Comparison of ENCODE assay signal across 8 mouse cellular contexts in genomic region chr5:111891261-111891693, GRCm38 (mm10).
A peak's percentile ranks its signal among the peaks of the same experiment; 100 is the strongest.
DNase-seq lines count a peak whose midpoint lies in the region; ATAC-seq and TF ChIP-seq lines count a peak whose summit lies in the region.

No protein-coding gene starts in this region.

- H3K9ac ChIP-seq in liver, embryonic 11.5 days (ENCODE audit: low read depth, low read length) = no peak overlapping the region
- H3K9ac ChIP-seq in kidney, postnatal 0 days (ENCODE audit: low read depth, low read length) = no peak overlapping the region

- no peak overlapping the region for H3K4me2 ChIP-seq in liver, embryonic 11.5 days
- H3K4me2 ChIP-seq in kidney, postnatal 0 days (ENCODE audit: low read length) = no peak overlapping the region

- H3K27me3 ChIP-seq in liver, embryonic 11.5 days (replicated peaks; ENCODE audit: control insufficient read depth, insufficient read depth, low read length) = no peaks in the 10 kb centered on the region
- peaks cover 13% of the 10 kb centered on the region; the same call in 1 of the 2 replicates for H3K27me3 ChIP-seq in kidney, postnatal 0 days (ENCODE audit: insufficient read depth, low read length)

- no peak for DNase-seq in liver, embryonic 11.5 days (ENCODE audit: low spot score)
- DNase-seq in liver = no peak
- peak; percentile 75 for DNase-seq in gastrocnemius, adult 2 months
- DNase-seq in kidney, postnatal 0 days (ENCODE audit: low spot score) = peak; percentile 44
- peak; percentile 76 for DNase-seq in skeletal muscle tissue, adult 2 months (ENCODE audit: low read depth, low spot score)
- no peak for DNase-seq in right cerebral cortex, postnatal 25 days
- DNase-seq in adrenal gland, adult (ENCODE audit: inconsistent age in 2 of 2, low spot score in 1 of 2) = no peak

- no peak for TF ChIP-seq CTCF in gastrocnemius, adult 2 months (IDR thresholded peaks at IDR 0.05)
- no peak for TF ChIP-seq CTCF in kidney, postnatal 0 days (IDR thresholded peaks at IDR 0.05; ENCODE audit: low read depth)

- no peak overlapping the region for H3K4me3 ChIP-seq in liver, embryonic 11.5 days (ENCODE audit: low read depth, low read length)
- no peak overlapping the region for H3K4me3 ChIP-seq in gastrocnemius, adult 2 months
- no peak overlapping the region for H3K4me3 ChIP-seq in kidney, postnatal 0 days (replicated peaks; ENCODE audit: low read depth, low read length)

- peaks cover 13% of the 10 kb centered on the region; the same call in 1 of the 2 replicates for H3K4me1 ChIP-seq in liver, embryonic 11.5 days (replicated peaks; ENCODE audit: control insufficient read depth, insufficient read depth, low read length)
- peaks cover 21% of the 10 kb centered on the region; the same call in 1 of the 2 replicates for H3K4me1 ChIP-seq in kidney, postnatal 0 days (replicated peaks; ENCODE audit: insufficient read depth, low read length)

- peak overlapping the region; percentile 30; the same call in 1 of the 2 replicates for H3K27ac ChIP-seq in liver, embryonic 11.5 days (ENCODE audit: low read depth, low read length)
- H3K27ac ChIP-seq in gastrocnemius, adult 2 months = peak overlapping the region; percentile 84
- peak overlapping the region; percentile 57; the same call in 1 of the 2 replicates for H3K27ac ChIP-seq in kidney, postnatal 0 days

- intact Hi-C loops in gastrocnemius, adult 2 months (cut with DNase I) = no loop called here

- no peak for ATAC-seq in liver, embryonic 11.5 days (replicated peaks; ENCODE audit: low FRiP score)
- no peak for ATAC-seq in kidney, postnatal 0 days (replicated peaks; ENCODE audit: low FRiP score, low read depth)
- no peak for ATAC-seq in inflammation-experienced regulatory T-cells, adult 6 months

- H3K9me3 ChIP-seq in liver, embryonic 11.5 days (ENCODE audit: control insufficient read depth, low read length) = no peaks in the 10 kb centered on the region
- H3K9me3 ChIP-seq in kidney, postnatal 0 days (replicated peaks; ENCODE audit: low read length) = no peaks in the 10 kb centered on the region

- no peaks in the 10 kb centered on the region for H3K36me3 ChIP-seq in liver, embryonic 11.5 days (ENCODE audit: control insufficient read depth, insufficient read depth, low read length)
- no peaks in the 10 kb centered on the region for H3K36me3 ChIP-seq in kidney, postnatal 0 days (ENCODE audit: insufficient read depth, low read length)

- WGBS in liver, embryonic 11.5 days = 59% methylated on average over 8 of the region's 8 CpGs
- 62% methylated on average over 8 of the region's 8 CpGs for WGBS in kidney, postnatal 0 days

Comparison
In these comparisons a context has a peak if more than half of its experiments do, and no peak if none do; other contexts are left out.
1. DNase-seq: peak in gastrocnemius, adult 2 months (single experiment), kidney, postnatal 0 days (single experiment) and skeletal muscle tissue, adult 2 months (single experiment); none in liver, embryonic 11.5 days (single experiment), liver (single experiment), right cerebral cortex, postnatal 25 days (single experiment) and adrenal gland, adult (0 of 2).
2. H3K27ac ChIP-seq: peak in every context shown above with its lines; median percentile 84 in gastrocnemius, adult 2 months; 57 in kidney, postnatal 0 days; 30 in liver, embryonic 11.5 days.